In the genomic region with DNA sequence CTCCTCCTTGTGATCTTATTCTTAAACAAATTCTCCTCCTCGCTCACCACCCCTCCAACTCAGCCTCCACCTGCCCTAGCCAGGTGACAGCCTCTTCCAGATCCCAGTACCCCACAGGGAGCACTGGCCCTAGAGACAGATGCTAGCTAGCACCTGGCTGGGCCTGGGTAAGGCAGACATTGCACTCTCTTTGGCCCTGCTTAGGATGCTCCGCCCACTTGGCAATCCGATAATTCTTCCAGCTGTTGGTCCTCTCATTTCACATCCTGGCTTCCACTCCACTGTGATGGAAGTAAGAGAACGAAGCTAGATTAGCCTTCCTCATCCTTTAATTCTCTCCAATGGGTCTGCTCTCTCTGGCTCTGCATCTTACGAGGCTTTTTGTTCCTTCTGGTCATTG, we compare ENCODE assay signal across 8 mouse cellular contexts.
A peak's percentile ranks its signal among the peaks of the same experiment; 100 is the strongest.
DNase-seq lines count a peak whose midpoint lies in the region; ATAC-seq and TF ChIP-seq lines count a peak whose summit lies in the region.

No protein-coding gene starts in this region.

- H3K27me3 ChIP-seq in heart, embryonic 15.5 days: peaks cover 3% of the 10 kb centered on the region; the same call in 1 of the 2 replicates
- no peaks in the 10 kb centered on the region for H3K27me3 ChIP-seq in lung, postnatal 0 days (replicated peaks; ENCODE audit: insufficient read depth, low read length)

- H3K9me3 ChIP-seq in heart, embryonic 15.5 days (replicated peaks): no peaks in the 10 kb centered on the region
- no peaks in the 10 kb centered on the region for H3K9me3 ChIP-seq in lung, postnatal 0 days (ENCODE audit: low read length)

- peak; percentile 29 for DNase-seq in left cerebral cortex, postnatal 4 days
- DNase-seq in left cerebral cortex, adult 9 months (ENCODE audit: low spot score in 2 of 2): no peak
- peak; percentile 28 for DNase-seq in lung, postnatal 0 days (ENCODE audit: low spot score)
- peak; percentile 3 for DNase-seq in retina, postnatal 7 days (ENCODE audit: low read depth, low spot score)
- no peak for DNase-seq in spleen, adult 12 weeks (ENCODE audit: low spot score)
- no peak for DNase-seq in right cerebral cortex, postnatal 14 days
- DNase-seq in layer of hippocampus, postnatal 36 days: no peak

- TF ChIP-seq CTCF in lung, postnatal 0 days (IDR thresholded peaks at IDR 0.05): no peak

- 39% methylated on average over 5 of the region's 5 CpGs for WGBS in heart, embryonic 15.5 days
- 31% methylated on average over 5 of the region's 5 CpGs for WGBS in lung, postnatal 0 days

- intact Hi-C loops in left cerebral cortex, postnatal 4 days (cut with DNase I): no loop called here

- H3K4me2 ChIP-seq in heart, embryonic 15.5 days: no peak overlapping the region
- H3K4me2 ChIP-seq in lung, postnatal 0 days (replicated peaks; ENCODE audit: low read depth, low read length): no peak overlapping the region

- no peak overlapping the region for H3K27ac ChIP-seq in heart, embryonic 15.5 days
- no peak overlapping the region for H3K27ac ChIP-seq in lung, postnatal 0 days (ENCODE audit: low read length)

- H3K4me3 ChIP-seq in heart, embryonic 15.5 days: no peak overlapping the region
- H3K4me3 ChIP-seq in lung, postnatal 0 days (ENCODE audit: low read depth, low read length): no peak overlapping the region

- peaks cover 6% of the 10 kb centered on the region for H3K4me1 ChIP-seq in heart, embryonic 15.5 days (replicated peaks)
- H3K4me1 ChIP-seq in lung, postnatal 0 days (ENCODE audit: insufficient read depth, low read depth, low read length): no peaks in the 10 kb centered on the region

- TF ChIP-seq EP300 in lung, postnatal 0 days (IDR thresholded peaks at IDR 0.05): no peak

- ATAC-seq in heart, embryonic 15.5 days (replicated peaks; ENCODE audit: insufficient number of reproducible peaks, insufficient read depth, low FRiP score, low read depth): 0 out of 2 replicates have a peak, but pooled peaks have one; percentile 35
- no peak for ATAC-seq in lung, postnatal 0 days

- no peak overlapping the region for H3K9ac ChIP-seq in heart, embryonic 15.5 days
- no peak overlapping the region for H3K9ac ChIP-seq in lung, postnatal 0 days (replicated peaks; ENCODE audit: low read depth)

- no peaks in the 10 kb centered on the region for H3K36me3 ChIP-seq in heart, embryonic 15.5 days
- no peaks in the 10 kb centered on the region for H3K36me3 ChIP-seq in lung, postnatal 0 days (ENCODE audit: insufficient read depth, low read length)

Comparison
In these comparisons a context has a peak if more than half of its experiments do, and no peak if none do; other contexts are left out.
1. DNase-seq: peak in left cerebral cortex, postnatal 4 days (single experiment), lung, postnatal 0 days (single experiment) and retina, postnatal 7 days (single experiment); none in left cerebral cortex, adult 9 months (0 of 2), spleen, adult 12 weeks (single experiment), right cerebral cortex, postnatal 14 days (single experiment) and layer of hippocampus, postnatal 36 days (0 of 2).